Mouse (Mus musculus): ENCODE results near the gene Grip2. TPM values are rescaled to one million over a fixed set of nuclear protein-coding genes. Genes with fewer than 3 reads are reported as not detected.

Gene Grip2
- polyA plus RNA-seq, 1 experiment = 1.4 TPM

- no peak for TF ChIP-seq CTCF (IDR thresholded peaks at IDR 0.05; ENCODE audit: borderline replicate concordance, control insufficient read depth, extremely low read depth, insufficient read depth, low read length, poor library complexity)
- no peak for DNase-seq
- 91% methylated on average over 6 of the region's 6 CpGs for WGBS
- Histone ChIP-seq H3K4me3 (ENCODE audit: control insufficient read depth, insufficient read depth, low read length) (no peak overlapping the region), H3K36me3 (ENCODE audit: control insufficient read depth, insufficient read depth, low read length) (peaks cover 49% of the 10 kb centered on the region), H3K27ac (ENCODE audit: control insufficient read depth, insufficient read depth, low read length) (no peak overlapping the region), H3K4me1 (replicated peaks; ENCODE audit: control insufficient read depth, insufficient read depth, low read length) (no peaks in the 10 kb centered on the region), H3K27me3 (ENCODE audit: control insufficient read depth, insufficient read depth, low read length) (no peaks in the 10 kb centered on the region)
These were observed 98.0 kb downstream of the Grip2 start for GRCm38 (mm10) chr6:91728939-91729619.

- H3K4me3 ChIP-seq (ENCODE audit: control insufficient read depth, insufficient read depth, low read length) = no peak overlapping the region
- H3K36me3 ChIP-seq (ENCODE audit: control insufficient read depth, insufficient read depth, low read length) = peaks cover 57% of the 10 kb centered on the region
- no peaks in the 10 kb centered on the region for H3K27me3 ChIP-seq (ENCODE audit: control insufficient read depth, insufficient read depth, low read length)
- 88% methylated on average over 1 of the region's 1 CpGs for WGBS
- no peak overlapping the region for H3K27ac ChIP-seq (ENCODE audit: control insufficient read depth, insufficient read depth, low read length)
- no peaks in the 10 kb centered on the region for H3K4me1 ChIP-seq (replicated peaks; ENCODE audit: control insufficient read depth, insufficient read depth, low read length)
- no peak for DNase-seq
- TF ChIP-seq POLR2A (IDR thresholded peaks at IDR 0.05; ENCODE audit: control insufficient read depth, extremely low read depth, insufficient read depth, low read length, poor library complexity) = no peak
- TF ChIP-seq CTCF (IDR thresholded peaks at IDR 0.05; ENCODE audit: borderline replicate concordance, control insufficient read depth, extremely low read depth, insufficient read depth, low read length, poor library complexity) = no peak
These were observed 99.7 kb downstream of the Grip2 start for GRCm38 (mm10) chr6:91727361-91727760.

- WGBS = 93% methylated on average over 12 of the region's 12 CpGs
- TF ChIP-seq CTCF (IDR thresholded peaks at IDR 0.05; ENCODE audit: borderline replicate concordance, control insufficient read depth, extremely low read depth, insufficient read depth, low read length, poor library complexity) (no peak), POLR2A (IDR thresholded peaks at IDR 0.05; ENCODE audit: control insufficient read depth, extremely low read depth, insufficient read depth, low read length, poor library complexity) (no peak)
- no peaks in the 10 kb centered on the region for H3K27me3 ChIP-seq (ENCODE audit: control insufficient read depth, insufficient read depth, low read length)
- H3K4me3 ChIP-seq (ENCODE audit: control insufficient read depth, insufficient read depth, low read length) = no peak overlapping the region
- peaks cover 31% of the 10 kb centered on the region for H3K36me3 ChIP-seq (ENCODE audit: control insufficient read depth, insufficient read depth, low read length)
- no peak overlapping the region for H3K27ac ChIP-seq (ENCODE audit: control insufficient read depth, insufficient read depth, low read length)
- no peaks in the 10 kb centered on the region for H3K4me1 ChIP-seq (replicated peaks; ENCODE audit: control insufficient read depth, insufficient read depth, low read length)
- DNase-seq = no peak
These were observed 105.8 kb downstream of the Grip2 start for GRCm38 (mm10) chr6:91721215-91721701.

GRCm38 (mm10) chr6:91720588-91721214 lies 106.3 kb downstream of the Grip2 start:
- H3K27me3 ChIP-seq (ENCODE audit: control insufficient read depth, insufficient read depth, low read length) = no peaks in the 10 kb centered on the region
- H3K36me3 ChIP-seq (ENCODE audit: control insufficient read depth, insufficient read depth, low read length) = peaks cover 25% of the 10 kb centered on the region
- no peak overlapping the region for H3K4me3 ChIP-seq (ENCODE audit: control insufficient read depth, insufficient read depth, low read length)
- no peak for DNase-seq
- no peaks in the 10 kb centered on the region for H3K4me1 ChIP-seq (replicated peaks; ENCODE audit: control insufficient read depth, insufficient read depth, low read length)
- no peak overlapping the region for H3K27ac ChIP-seq (ENCODE audit: control insufficient read depth, insufficient read depth, low read length)
- TF ChIP-seq POLR2A (IDR thresholded peaks at IDR 0.05; ENCODE audit: control insufficient read depth, extremely low read depth, insufficient read depth, low read length, poor library complexity) (no peak), CTCF (IDR thresholded peaks at IDR 0.05; ENCODE audit: borderline replicate concordance, control insufficient read depth, extremely low read depth, insufficient read depth, low read length, poor library complexity) (no peak)
- WGBS = 91% methylated on average over 4 of the region's 4 CpGs

GRCm38 (mm10) chr6:91719865-91720533 lies 107.1 kb downstream of the Grip2 start:
- no peaks in the 10 kb centered on the region for H3K27me3 ChIP-seq (ENCODE audit: control insufficient read depth, insufficient read depth, low read length)
- no peak overlapping the region for H3K4me3 ChIP-seq (ENCODE audit: control insufficient read depth, insufficient read depth, low read length)
- H3K36me3 ChIP-seq (ENCODE audit: control insufficient read depth, insufficient read depth, low read length) = peaks cover 22% of the 10 kb centered on the region
- 86% methylated on average over 9 of the region's 9 CpGs for WGBS
- no peak for DNase-seq
- no peak overlapping the region for H3K27ac ChIP-seq (ENCODE audit: control insufficient read depth, insufficient read depth, low read length)
- TF ChIP-seq POLR2A (IDR thresholded peaks at IDR 0.05; ENCODE audit: control insufficient read depth, extremely low read depth, insufficient read depth, low read length, poor library complexity) = no peak
- no peak for TF ChIP-seq CTCF (IDR thresholded peaks at IDR 0.05; ENCODE audit: borderline replicate concordance, control insufficient read depth, extremely low read depth, insufficient read depth, low read length, poor library complexity)
- H3K4me1 ChIP-seq (replicated peaks; ENCODE audit: control insufficient read depth, insufficient read depth, low read length) = no peaks in the 10 kb centered on the region

GRCm38 (mm10) chr6:91719042-91719747 lies 107.9 kb downstream of the Grip2 start:
- H3K4me1 ChIP-seq (replicated peaks; ENCODE audit: control insufficient read depth, insufficient read depth, low read length) = no peaks in the 10 kb centered on the region
- 92% methylated on average over 6 of the region's 6 CpGs for WGBS
- H3K27ac ChIP-seq (ENCODE audit: control insufficient read depth, insufficient read depth, low read length) = no peak overlapping the region

More at GRCm38 (mm10) chr6:91719042-91719747, 107.9 kb downstream of the Grip2 start:
- TF ChIP-seq CTCF (IDR thresholded peaks at IDR 0.05; ENCODE audit: borderline replicate concordance, control insufficient read depth, extremely low read depth, insufficient read depth, low read length, poor library complexity) (no peak), POLR2A (IDR thresholded peaks at IDR 0.05; ENCODE audit: control insufficient read depth, extremely low read depth, insufficient read depth, low read length, poor library complexity) (no peak)
- peaks cover 14% of the 10 kb centered on the region for H3K36me3 ChIP-seq (ENCODE audit: control insufficient read depth, insufficient read depth, low read length)
- DNase-seq = no peak
- H3K27me3 ChIP-seq (ENCODE audit: control insufficient read depth, insufficient read depth, low read length) = no peaks in the 10 kb centered on the region
- no peak overlapping the region for H3K4me3 ChIP-seq (ENCODE audit: control insufficient read depth, insufficient read depth, low read length)

All from thymus, adult 2 months (tissue).